In genomic region chr19:43906492-43906891, GRCm38 (mm10) we compare ENCODE assay signal across 14 mouse cellular contexts. TPM values are rescaled to one million over a fixed set of nuclear protein-coding genes. Genes with fewer than 3 reads are reported as not detected.
DNase-seq lines count a peak whose midpoint lies in the region; ATAC-seq and TF ChIP-seq lines count a peak whose summit lies in the region.
"Had no signal": no experiment of that assay in that cellular context is flagged by ENCODE, and none has a peak within 500 bp of the region (broad histone marks: within the 10 kb centered on the region; RNA-seq: fewer than 3 reads in every experiment).

No protein-coding gene starts in this region.

- TF ChIP-seq POLR2A in ES-Bruce4 (IDR thresholded peaks at IDR 0.05; ENCODE audit: insufficient read depth, low read length) = no peak

- no peak for TF ChIP-seq EP300 in ES-Bruce4 (IDR thresholded peaks at IDR 0.05; ENCODE audit: insufficient read depth, low read depth, low read length)

- H3K27ac ChIP-seq in kidney, postnatal 0 days = no peak overlapping the region
- no peak overlapping the region for H3K27ac ChIP-seq in ES-Bruce4 (ENCODE audit: insufficient read depth, low read length)
- H3K27ac ChIP-seq: intestine, embryonic 15.5 days; limb, embryonic 13.5 days had no signal

- 0 out of 2 replicates have a peak, but pooled peaks cover 22% of the 10 kb centered on the region for H3K36me3 ChIP-seq in kidney, postnatal 0 days (ENCODE audit: insufficient read depth, low read length)
- H3K36me3 ChIP-seq in ES-Bruce4 (ENCODE audit: control insufficient read depth, insufficient read depth, low read length, poor library complexity, severe bottlenecking) = no peaks in the 10 kb centered on the region

- no peak overlapping the region for H3K9ac ChIP-seq in kidney, postnatal 0 days (ENCODE audit: low read depth, low read length)
- H3K9ac ChIP-seq in ES-Bruce4 (ENCODE audit: low read depth, poor library complexity, severe bottlenecking) = no peak overlapping the region
- H3K9ac ChIP-seq: intestine, embryonic 15.5 days; limb, embryonic 13.5 days had no signal

- WGBS in kidney, postnatal 0 days = 94% methylated on average over 7 of the region's 7 CpGs

- TF ChIP-seq CTCF in kidney, postnatal 0 days (IDR thresholded peaks at IDR 0.05; ENCODE audit: low read depth) = peak; percentile 41; the same call in 1 of the 2 replicates
- peak; percentile 25 for TF ChIP-seq CTCF in ES-Bruce4 (IDR thresholded peaks at IDR 0.05; ENCODE audit: low read depth, low read length)

- no peaks in the 10 kb centered on the region for H3K4me1 ChIP-seq in kidney, postnatal 0 days (replicated peaks; ENCODE audit: insufficient read depth, low read length)
- no peaks in the 10 kb centered on the region for H3K4me1 ChIP-seq in ES-Bruce4 (ENCODE audit: control insufficient read depth, insufficient read depth, low read length)
- H3K4me1 ChIP-seq: limb, embryonic 13.5 days had no signal

- no peak for DNase-seq in kidney, postnatal 0 days (ENCODE audit: low spot score)
- no peak for DNase-seq in kidney, adult 11 months
- peak; percentile 47 for DNase-seq in 416B (ENCODE audit: low read depth)
- DNase-seq in thymus, postnatal 10 days (ENCODE audit: low spot score in 2 of 2) = no peak
- DNase-seq in B cell, adult 2 months = no peak
- DNase-seq: adrenal gland, adult 8-10 months; right cerebral cortex, adult 18-20 months had no signal

- H3K27me3 ChIP-seq in kidney, postnatal 0 days (ENCODE audit: insufficient read depth, low read length) = no peaks in the 10 kb centered on the region
- no peaks in the 10 kb centered on the region for H3K27me3 ChIP-seq in ES-Bruce4 (ENCODE audit: control insufficient read depth, insufficient read depth, low read length, poor library complexity, severe bottlenecking)
- H3K27me3 ChIP-seq: intestine, embryonic 15.5 days; limb, embryonic 13.5 days had no signal

- no peak for ATAC-seq in kidney, postnatal 0 days (replicated peaks; ENCODE audit: low FRiP score, low read depth)
- ATAC-seq in megakaryocyte, adult 5-6 weeks (ENCODE audit: poor library complexity, severe bottlenecking) = peak; percentile 66
- ATAC-seq: midbrain, embryonic 16.5 days had no signal

- H3K4me3 ChIP-seq in kidney, postnatal 0 days (replicated peaks; ENCODE audit: low read depth, low read length) = no peak overlapping the region
- no peak overlapping the region for H3K4me3 ChIP-seq in ES-Bruce4 (ENCODE audit: low read depth, low read length)
- H3K4me3 ChIP-seq: erythroblast, embryonic 14.5 days; intestine, embryonic 15.5 days; limb, embryonic 13.5 days had no signal

- no peak overlapping the region for H3K4me2 ChIP-seq in kidney, postnatal 0 days (ENCODE audit: low read length)
- H3K4me2 ChIP-seq: heart, embryonic 11.5 days; intestine, embryonic 15.5 days; limb, embryonic 13.5 days had no signal

- no peaks in the 10 kb centered on the region for H3K9me3 ChIP-seq in kidney, postnatal 0 days (replicated peaks; ENCODE audit: low read length)
- no peaks in the 10 kb centered on the region for H3K9me3 ChIP-seq in ES-Bruce4 (replicated peaks; ENCODE audit: control insufficient read depth, insufficient read depth, low read length, poor library complexity, severe bottlenecking)
- H3K9me3 ChIP-seq: intestine, embryonic 15.5 days; limb, embryonic 13.5 days had no signal

RNA-seq across cellular contexts. Expression of gene Dnmbp, which starts 33.5 kb away (rescaled TPM):
- polyA plus RNA-seq in kidney, postnatal 0 days (2015; fragmentation: Nextera tagmentation; extraction: Ambion mirVana) = 19.2 and 20.7 TPM in 2 replicates
- 18.3 and 18.6 TPM in 2 replicates for polyA plus RNA-seq in ES-Bruce4 (2011; ENCODE audit: insufficient read depth, insufficient read length, low read depth, missing spikeins)
- 5.4 and 7.2 TPM in 2 replicates for total RNA-seq in megakaryocyte, adult 5-6 weeks (2015)
- 9.7 and 11.1 TPM in 2 replicates for total RNA-seq in megakaryocyte, adult 5-6 weeks (2017)
- polyA plus RNA-seq: erythroblast, embryonic 14.5 days had no signal
